Mouse (Mus musculus) small intestine, adult 2 months (tissue): ENCODE data around the gene Svip.

Experiments used
- CTCF ChIP-seq: fragments of 200-500 bp; IDR thresholded peaks from 2 replicates; pipeline ENCODE4 v1.5.1; 2012; ENCODE audit warnings: low read depth, mild to moderate bottlenecking, control low read depth, inconsistent platforms, low read length, moderate library complexity, mixed read lengths; ENCODE audit not compliant: insufficient replicate concordance, insufficient read length; ENCODE audit errors: extremely low read depth
- POLR2A ChIP-seq: fragments of 200-500 bp; IDR thresholded peaks from 2 replicates; pipeline ENCODE4 v1.6.1; 2012; ENCODE audit warnings: low read depth, mild to moderate bottlenecking, control low read depth, inconsistent platforms, low read length, moderate library complexity

GRCm38 (mm10) chr7:51982303-51982702 lies 23.5 kb downstream of the Svip start:
- TF ChIP-seq CTCF (no peak), POLR2A (no peak)
